Mouse (Mus musculus): Measurements from ENCODE around the gene Fam78b. TPM values are rescaled to one million over a fixed set of nuclear protein-coding genes. Genes with fewer than 3 reads are reported as not detected.

The Fam78b gene
- polyA plus RNA-seq, 1 experiment = 43.3 TPM

DNA sequence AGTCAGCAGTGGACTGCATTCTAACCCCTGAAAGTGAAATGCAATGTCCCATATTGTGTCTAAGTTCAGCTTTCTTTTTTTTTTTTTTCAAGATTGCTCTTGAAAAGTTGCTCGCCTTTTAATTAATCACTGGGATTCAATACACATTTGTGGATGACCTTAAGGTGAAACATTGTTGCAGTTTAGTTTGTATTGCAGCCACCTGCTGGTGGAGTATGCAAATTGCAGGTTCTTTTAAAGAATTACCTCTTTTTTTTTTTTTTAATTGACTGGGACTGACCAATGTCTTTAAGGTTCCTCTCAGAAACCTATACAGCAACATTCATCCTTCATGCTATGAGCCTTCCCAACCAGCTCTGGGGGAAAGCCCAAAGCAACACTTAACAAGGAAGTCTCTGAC, 33.2 kb downstream of the Fam78b start:
- DNase-seq (ENCODE audit: low read depth) = no peak
- TF ChIP-seq CTCF (IDR thresholded peaks at IDR 0.05; ENCODE audit: borderline replicate concordance, extremely low read depth, insufficient read depth, insufficient read length) = peak; percentile 12; the same call in 1 of the 2 replicates
- no peak for TF ChIP-seq POLR2A (IDR thresholded peaks at IDR 0.05; ENCODE audit: borderline replicate concordance, extremely low read depth, insufficient read depth, insufficient read length, poor library complexity, severe bottlenecking)

DNA sequence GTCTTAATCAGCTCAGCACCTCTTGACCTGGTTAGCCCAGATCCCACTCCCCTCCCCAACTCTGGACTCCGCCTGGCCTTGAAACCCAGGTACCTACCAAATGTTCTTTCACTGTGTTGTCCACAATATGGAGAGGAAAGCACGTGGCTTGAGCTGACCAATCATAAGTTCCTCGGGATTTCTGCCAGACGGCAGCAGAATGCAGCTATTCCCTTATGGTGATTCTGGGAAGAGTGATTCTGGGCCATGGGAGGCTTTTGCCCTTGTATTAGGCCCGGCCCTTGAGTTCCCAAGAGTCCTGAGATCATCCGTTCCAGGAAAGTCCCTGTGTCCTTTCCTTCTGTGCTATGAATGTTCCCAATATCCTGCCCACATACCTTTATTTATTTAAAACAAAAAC, 41.3 kb downstream of the Fam78b start:
- TF ChIP-seq POLR2A (IDR thresholded peaks at IDR 0.05; ENCODE audit: borderline replicate concordance, extremely low read depth, insufficient read depth, insufficient read length, poor library complexity, severe bottlenecking) (no peak), CTCF (IDR thresholded peaks at IDR 0.05; ENCODE audit: borderline replicate concordance, extremely low read depth, insufficient read depth, insufficient read length) (no peak)
- DNase-seq (ENCODE audit: low read depth) = no peak

DNA sequence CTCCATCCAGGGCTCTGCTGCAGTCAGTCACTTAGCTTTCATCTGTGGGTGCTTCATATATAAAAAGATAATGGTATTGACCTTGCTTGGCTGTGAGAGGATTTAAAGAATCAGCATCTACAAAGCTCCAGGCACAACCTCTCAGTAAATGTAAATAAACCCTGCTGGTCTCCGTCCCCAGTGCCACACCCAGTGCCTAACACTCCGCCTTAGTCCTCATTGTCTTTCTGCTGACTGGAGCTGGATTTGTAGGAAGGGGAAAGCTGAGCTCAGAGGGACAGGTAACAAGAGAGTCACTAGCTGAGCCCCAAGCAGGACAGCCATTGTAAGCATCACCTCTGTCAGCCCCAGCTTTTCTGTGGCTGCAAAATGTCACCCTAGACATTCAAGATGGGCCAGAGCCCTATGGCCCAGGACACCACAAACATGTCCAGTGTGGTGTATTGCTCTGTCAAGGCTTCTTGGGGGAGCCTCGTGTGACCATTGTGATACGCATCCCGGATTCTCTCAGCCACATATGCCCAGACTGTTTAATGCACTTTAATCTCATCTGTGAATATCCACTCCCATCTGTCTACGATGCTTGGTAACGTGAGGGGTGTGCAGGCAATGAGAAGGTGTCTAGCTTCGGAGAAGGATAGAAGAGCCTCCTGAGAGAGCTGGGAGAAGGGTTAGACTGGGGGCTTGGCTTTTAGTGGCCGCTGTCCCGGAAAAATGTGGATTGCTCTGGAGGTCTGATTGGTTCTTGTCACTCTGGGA, 45.1 kb downstream of the Fam78b start:
- no peak for TF ChIP-seq CTCF (IDR thresholded peaks at IDR 0.05; ENCODE audit: borderline replicate concordance, extremely low read depth, insufficient read depth, insufficient read length)
- no peak for TF ChIP-seq POLR2A (IDR thresholded peaks at IDR 0.05; ENCODE audit: borderline replicate concordance, extremely low read depth, insufficient read depth, insufficient read length, poor library complexity, severe bottlenecking)
- no peak for DNase-seq (ENCODE audit: low read depth)

DNA sequence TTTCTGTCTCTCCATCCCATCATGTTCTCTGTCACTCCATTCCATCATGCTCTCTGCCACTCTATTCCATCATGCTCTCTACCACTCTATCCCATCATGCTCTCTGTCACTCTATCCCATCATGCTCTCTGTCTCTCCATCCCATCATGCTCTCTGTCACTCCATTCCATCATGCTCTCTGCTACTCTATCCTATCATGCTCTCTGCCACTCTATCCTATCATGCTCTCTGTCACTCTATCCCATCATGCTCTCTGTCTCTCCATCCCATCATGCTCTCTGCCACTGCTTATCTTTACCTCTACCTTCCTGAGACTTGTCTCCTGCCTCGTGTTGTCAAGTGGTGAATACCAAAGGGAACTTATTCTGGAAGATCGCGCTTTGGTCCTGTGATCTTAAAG, 49.6 kb downstream of the Fam78b start:
- no peak for TF ChIP-seq CTCF (IDR thresholded peaks at IDR 0.05; ENCODE audit: borderline replicate concordance, extremely low read depth, insufficient read depth, insufficient read length)
- DNase-seq (ENCODE audit: low read depth) = no peak

DNA sequence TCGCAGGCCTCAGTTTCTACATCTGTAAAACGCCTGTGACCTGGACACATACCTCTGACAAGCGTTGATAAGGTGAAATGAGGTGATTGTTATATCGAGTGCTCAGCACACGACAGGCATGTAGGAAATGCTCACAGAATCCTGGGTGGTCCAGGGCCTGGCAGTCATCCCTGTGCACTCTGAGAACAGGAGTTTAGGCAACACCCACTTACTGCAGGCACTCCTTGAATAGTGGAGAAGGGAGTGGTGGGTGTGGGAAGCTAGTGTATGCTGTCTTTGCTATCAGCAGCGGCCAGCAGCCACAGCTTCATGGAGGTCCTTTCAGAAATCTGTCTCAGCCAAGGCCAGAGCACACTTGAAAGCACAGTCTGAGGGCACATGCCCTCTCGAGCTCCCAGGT, 52.8 kb downstream of the Fam78b start:
- no peak for TF ChIP-seq POLR2A (IDR thresholded peaks at IDR 0.05; ENCODE audit: borderline replicate concordance, extremely low read depth, insufficient read depth, insufficient read length, poor library complexity, severe bottlenecking)
- no peak for TF ChIP-seq CTCF (IDR thresholded peaks at IDR 0.05; ENCODE audit: borderline replicate concordance, extremely low read depth, insufficient read depth, insufficient read length)
- DNase-seq (ENCODE audit: low read depth) = no peak

DNA sequence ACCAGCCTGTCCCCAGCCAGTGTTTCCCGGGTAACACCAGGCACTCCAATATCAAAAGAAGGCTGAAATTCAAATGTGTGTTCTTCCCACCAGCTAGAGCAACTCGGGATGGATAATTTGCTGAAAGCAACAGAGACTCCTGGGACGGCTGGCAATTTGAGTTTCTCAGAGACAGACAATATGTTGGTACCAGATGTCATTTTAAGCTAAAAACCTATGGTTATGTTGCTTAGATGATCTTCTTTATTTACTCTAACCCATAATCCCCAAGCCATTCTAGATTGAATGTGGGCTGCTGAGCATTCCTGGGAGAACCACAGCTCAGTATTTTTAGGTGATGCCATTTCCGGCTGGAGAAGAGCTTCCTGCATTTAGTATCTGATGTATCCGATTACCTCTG, 56.3 kb downstream of the Fam78b start:
- DNase-seq (ENCODE audit: low read depth) = no peak
- TF ChIP-seq POLR2A (IDR thresholded peaks at IDR 0.05; ENCODE audit: borderline replicate concordance, extremely low read depth, insufficient read depth, insufficient read length, poor library complexity, severe bottlenecking) (no peak), CTCF (IDR thresholded peaks at IDR 0.05; ENCODE audit: borderline replicate concordance, extremely low read depth, insufficient read depth, insufficient read length) (no peak)

DNA sequence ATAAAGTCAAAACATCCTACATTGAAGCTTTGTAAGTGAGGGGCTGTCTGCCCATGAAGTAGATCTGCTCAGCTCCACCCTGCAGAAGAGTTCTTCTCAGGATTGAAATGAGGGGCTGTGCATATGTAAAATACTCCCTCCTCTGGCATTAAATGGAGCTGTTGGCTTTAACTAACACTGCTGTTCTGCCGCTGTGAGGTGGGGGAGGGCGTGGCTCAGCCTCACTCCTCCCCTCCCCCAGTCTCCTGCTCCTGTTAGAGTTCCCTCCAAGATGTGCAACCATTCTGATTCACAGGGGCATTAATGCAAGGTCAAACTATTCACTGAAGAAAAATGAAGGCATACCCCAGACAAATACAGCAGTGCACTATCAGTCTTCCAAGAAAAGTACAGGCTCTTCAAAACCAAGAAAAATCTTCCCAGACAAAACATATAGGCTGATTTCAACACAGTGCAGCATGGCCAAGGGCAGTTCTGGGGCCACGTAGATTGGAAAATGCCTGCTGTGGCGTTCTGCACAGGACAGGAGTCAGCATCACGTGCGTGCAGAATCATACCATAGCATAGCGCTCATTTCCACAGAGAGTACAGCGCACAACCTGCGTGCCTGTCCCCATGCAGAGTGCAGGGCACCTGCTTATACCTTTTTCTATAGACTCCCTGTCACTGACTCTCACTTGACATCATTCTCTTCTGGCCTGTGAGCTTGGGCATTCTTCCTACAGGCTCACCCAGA, 58.5 kb downstream of the Fam78b start:
- peak; percentile 53 for DNase-seq (ENCODE audit: low read depth)
- no peak for TF ChIP-seq CTCF (IDR thresholded peaks at IDR 0.05; ENCODE audit: borderline replicate concordance, extremely low read depth, insufficient read depth, insufficient read length)
- TF ChIP-seq POLR2A (IDR thresholded peaks at IDR 0.05; ENCODE audit: borderline replicate concordance, extremely low read depth, insufficient read depth, insufficient read length, poor library complexity, severe bottlenecking) = no peak

DNA sequence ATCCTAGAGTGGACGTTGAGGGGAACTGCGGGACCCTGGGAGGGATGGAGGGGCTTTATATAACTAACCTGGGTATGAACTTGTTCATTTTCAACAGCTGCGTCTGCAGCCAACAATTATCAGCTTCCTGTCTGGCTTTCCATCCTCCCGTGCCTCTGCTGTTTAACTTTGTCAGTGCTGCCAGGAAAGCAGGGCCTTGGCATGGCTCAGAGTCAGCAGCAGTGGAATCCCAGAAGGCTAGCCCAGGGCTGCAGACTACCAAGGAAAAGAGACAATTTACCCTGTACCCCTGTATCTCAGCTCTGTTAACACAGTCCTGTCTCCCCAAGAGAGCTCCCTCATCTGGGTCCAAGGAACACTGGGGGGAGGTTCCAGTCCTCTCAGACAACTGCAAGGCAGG, 62.8 kb downstream of the Fam78b start:
- TF ChIP-seq CTCF (IDR thresholded peaks at IDR 0.05; ENCODE audit: borderline replicate concordance, extremely low read depth, insufficient read depth, insufficient read length) (no peak), POLR2A (IDR thresholded peaks at IDR 0.05; ENCODE audit: borderline replicate concordance, extremely low read depth, insufficient read depth, insufficient read length, poor library complexity, severe bottlenecking) (no peak)
- no peak for DNase-seq (ENCODE audit: low read depth)

DNA sequence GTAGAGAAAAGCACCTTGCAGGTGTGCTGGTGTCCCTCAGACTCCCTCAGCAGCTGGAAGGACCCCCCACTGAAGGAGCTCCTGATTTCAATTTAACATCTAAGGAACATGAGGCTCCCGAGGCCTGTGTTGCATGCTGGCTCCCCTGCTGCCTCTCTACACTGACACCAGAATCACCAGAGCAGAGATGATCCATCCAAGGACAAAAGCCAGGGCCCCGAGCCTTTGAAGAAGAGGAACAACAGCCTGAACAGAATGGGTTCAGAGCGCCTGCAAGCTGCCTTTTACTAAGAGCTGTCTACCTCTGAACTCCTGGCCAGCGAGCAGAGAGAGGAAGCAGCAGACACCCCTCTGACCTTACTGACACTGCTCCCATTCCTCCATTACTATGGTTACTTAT, 64.3 kb downstream of the Fam78b start:
- DNase-seq (ENCODE audit: low read depth) = no peak
- TF ChIP-seq POLR2A (IDR thresholded peaks at IDR 0.05; ENCODE audit: borderline replicate concordance, extremely low read depth, insufficient read depth, insufficient read length, poor library complexity, severe bottlenecking) = no peak
- TF ChIP-seq CTCF (IDR thresholded peaks at IDR 0.05; ENCODE audit: borderline replicate concordance, extremely low read depth, insufficient read depth, insufficient read length) = no peak

DNA sequence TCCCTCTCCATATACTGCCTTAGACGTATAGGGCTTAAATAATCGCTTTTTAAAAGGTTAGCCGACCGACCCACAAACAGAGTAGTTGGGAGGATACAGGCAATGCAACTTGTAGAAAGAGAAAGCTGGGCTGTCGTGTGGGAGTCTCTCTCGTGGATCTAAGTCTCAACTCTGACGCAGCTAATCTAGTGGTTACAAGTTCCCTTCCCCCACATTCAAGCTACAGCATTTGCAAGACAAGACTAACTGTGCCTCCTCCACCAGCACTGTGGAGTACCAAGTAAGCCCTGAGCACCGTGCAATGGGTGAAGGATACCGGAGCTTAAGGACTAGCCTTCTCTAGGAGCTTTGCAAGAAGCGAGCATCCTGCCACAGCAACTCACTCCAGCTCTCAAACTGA, 64.8 kb downstream of the Fam78b start:
- no peak for DNase-seq (ENCODE audit: low read depth)
- TF ChIP-seq CTCF (IDR thresholded peaks at IDR 0.05; ENCODE audit: borderline replicate concordance, extremely low read depth, insufficient read depth, insufficient read length) (no peak), POLR2A (IDR thresholded peaks at IDR 0.05; ENCODE audit: borderline replicate concordance, extremely low read depth, insufficient read depth, insufficient read length, poor library complexity, severe bottlenecking) (no peak)

DNA sequence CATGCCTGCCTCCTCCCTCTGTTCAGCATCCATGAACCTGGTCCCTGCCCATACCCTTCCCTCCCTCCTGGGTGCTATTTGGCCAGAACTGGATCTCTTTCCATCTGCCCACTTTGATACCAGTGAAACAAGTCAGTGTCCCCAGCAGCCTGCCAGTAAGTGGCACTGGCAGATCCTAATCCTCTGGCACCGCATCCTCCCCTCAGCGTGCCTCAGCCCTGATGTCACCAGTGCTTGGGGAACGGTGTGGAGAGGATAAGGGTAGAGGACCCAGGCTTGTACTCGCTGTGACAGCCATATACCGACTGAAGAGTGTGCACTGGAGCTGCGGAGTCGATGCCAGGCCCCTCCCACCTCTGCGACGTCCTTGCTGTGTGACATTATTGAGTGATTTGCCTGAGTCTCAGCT, 65.7 kb downstream of the Fam78b start:
- TF ChIP-seq CTCF (IDR thresholded peaks at IDR 0.05; ENCODE audit: borderline replicate concordance, extremely low read depth, insufficient read depth, insufficient read length) (no peak), POLR2A (IDR thresholded peaks at IDR 0.05; ENCODE audit: borderline replicate concordance, extremely low read depth, insufficient read depth, insufficient read length, poor library complexity, severe bottlenecking) (no peak)
- peak; percentile 73 for DNase-seq (ENCODE audit: low read depth)

DNA sequence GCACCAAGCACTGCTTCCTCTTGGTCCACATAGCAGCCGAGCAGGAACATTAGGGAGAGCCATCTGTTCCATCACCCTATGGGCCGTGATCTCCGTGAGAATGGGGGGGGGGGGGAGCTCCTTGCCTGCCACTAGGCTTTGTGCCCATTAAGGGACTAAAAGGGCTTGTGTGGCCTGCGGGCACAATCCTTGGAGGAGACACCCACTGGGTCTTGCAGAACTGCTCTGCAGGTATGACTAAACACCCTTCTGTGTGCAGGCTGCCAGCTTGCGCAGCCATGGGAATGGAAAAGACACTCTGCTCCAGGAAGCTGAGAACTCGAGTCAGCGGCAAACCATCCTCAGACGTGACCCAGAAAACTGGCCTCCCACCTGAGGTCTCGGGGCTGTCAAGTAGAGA, 68.5 kb downstream of the Fam78b start:
- DNase-seq (ENCODE audit: low read depth) = peak; percentile 65
- no peak for TF ChIP-seq POLR2A (IDR thresholded peaks at IDR 0.05; ENCODE audit: borderline replicate concordance, extremely low read depth, insufficient read depth, insufficient read length, poor library complexity, severe bottlenecking)
